Comparison of ENCODE assay signal across 8 mouse cellular contexts in the genomic region with DNA sequence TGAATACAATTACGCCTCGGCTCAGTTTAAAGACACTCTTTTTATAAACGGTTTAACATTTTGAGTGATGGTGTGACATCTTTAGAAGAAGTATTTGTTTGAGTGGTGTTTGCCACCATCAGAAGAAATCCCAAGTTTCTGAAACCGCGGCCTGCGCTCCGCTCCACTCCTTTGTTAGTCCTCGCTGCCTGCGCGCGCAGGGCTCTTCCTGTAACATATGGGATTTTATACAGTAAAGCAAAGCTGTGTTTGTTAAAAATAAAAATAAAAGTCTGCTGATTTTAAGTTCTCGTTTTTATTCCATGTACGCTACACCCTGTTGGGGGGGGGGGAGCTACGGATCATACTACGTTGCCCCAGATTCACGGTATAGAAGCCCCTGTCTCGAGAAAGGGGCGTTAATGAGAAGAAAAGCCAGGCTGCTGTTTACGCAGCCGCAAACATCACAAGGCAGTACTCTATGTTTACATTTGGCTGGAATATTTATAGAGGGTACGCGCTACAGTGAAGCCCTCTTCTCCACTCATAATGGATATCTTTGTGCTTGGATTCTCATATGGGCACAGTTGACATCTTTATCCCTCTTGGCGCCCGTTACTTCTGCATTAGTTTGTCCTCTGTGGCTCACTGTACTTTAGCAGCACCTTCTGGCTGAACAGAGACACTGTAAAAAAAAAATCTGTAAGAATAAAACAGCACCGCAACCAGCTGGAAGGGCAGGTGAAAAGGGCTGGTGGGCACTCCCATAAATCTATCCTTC.
A peak's percentile ranks its signal among the peaks of the same experiment; 100 is the strongest.
DNase-seq lines count a peak whose midpoint lies in the region; ATAC-seq and TF ChIP-seq lines count a peak whose summit lies in the region.

No protein-coding gene starts in this region.

- TF ChIP-seq EP300 in heart, adult 2 months (IDR thresholded peaks at IDR 0.05; ENCODE audit: insufficient read depth, low read depth, low read length) = no peak

- intact Hi-C loops in heart, adult 2 months (cut with DNase I) = loop anchor here (10.0 kb wide), 1 partner anchor 1357 kb away; no protein-coding TSS in a partner anchor
- intact Hi-C loops in left cerebral cortex, adult 2 months (cut with DNase I) = loop anchor here (2.0 to 10.0 kb wide), 6 partner anchors 624 to 1744 kb away; no protein-coding TSS in a partner anchor

- H3K27ac ChIP-seq in heart, adult 2 months = no peak overlapping the region
- no peak overlapping the region for H3K27ac ChIP-seq in left cerebral cortex, adult 2 months

- no peak for DNase-seq in heart, adult 2 months
- DNase-seq in heart, postnatal 4 days = no peak
- DNase-seq in 3T3-L1 (ENCODE audit: low read depth, low spot score) = peak; percentile 52
- DNase-seq in left cerebral cortex, adult 2 months (ENCODE audit: extremely low spot score in 1 of 2, low spot score in 2 of 2) = peak; percentile 23 to 25
- DNase-seq in adrenal gland, adult 8-10 months = no peak
- no peak for DNase-seq in adrenal gland, postnatal 4 days (ENCODE audit: low spot score in 2 of 2)

- ATAC-seq in common myeloid progenitor, adult 5-6 weeks (replicated peaks; ENCODE audit: low read depth, poor library complexity, severe bottlenecking) = peak; percentile 72
- ATAC-seq in neutrophil, adult 5-6 weeks (ENCODE audit: extremely low read depth, insufficient number of reproducible peaks, low FRiP score, poor library complexity, severe bottlenecking) = 0 out of 2 replicates have a peak, but pooled peaks have one; percentile 31

- H3K27me3 ChIP-seq in heart, adult 2 months (ENCODE audit: control insufficient read depth, insufficient read depth, low read length) = no peaks in the 10 kb centered on the region

- TF ChIP-seq CTCF in heart, adult 2 months (IDR thresholded peaks at IDR 0.05) = peak; percentile 24
- peak; percentile 60 for TF ChIP-seq CTCF in left cerebral cortex, adult 2 months (IDR thresholded peaks at IDR 0.05)

- H3K36me3 ChIP-seq in heart, adult 2 months (ENCODE audit: control insufficient read depth, insufficient read depth, low read length) = no peaks in the 10 kb centered on the region

- WGBS in heart, adult 2 months = 84% methylated on average over 25 of the region's 25 CpGs

- no peak for TF ChIP-seq POLR2A in heart, adult 2 months (IDR thresholded peaks at IDR 0.05; ENCODE audit: insufficient read depth, low read depth, low read length)

- no peak overlapping the region for H3K4me3 ChIP-seq in heart, adult 2 months
- peak overlapping the region; percentile 46 for H3K4me3 ChIP-seq in left cerebral cortex, adult 2 months

- no peaks in the 10 kb centered on the region for H3K4me1 ChIP-seq in heart, adult 2 months (ENCODE audit: control insufficient read depth, insufficient read depth, low read length)

- no peaks in the 10 kb centered on the region for H3K79me2 ChIP-seq in heart, adult 2 months (replicated peaks; ENCODE audit: control insufficient read depth, insufficient read depth, low read length)

- no peak overlapping the region for H3K9ac ChIP-seq in heart, adult 2 months (ENCODE audit: low read depth, low read length)

Comparison
In these comparisons a context has a peak if more than half of its experiments do, and no peak if none do; other contexts are left out.
1. DNase-seq: peak in 3T3-L1 (single experiment) and left cerebral cortex, adult 2 months (2 of 2); none in heart, adult 2 months (0 of 2), heart, postnatal 4 days (single experiment), adrenal gland, adult 8-10 months (single experiment) and adrenal gland, postnatal 4 days (0 of 2).